Mouse (Mus musculus) gastrocnemius, postnatal 14 days (tissue): ENCODE data around the gene Procr. TPM values are rescaled to one million over a fixed set of nuclear protein-coding genes. Genes with fewer than 3 reads are reported as not detected.

Experiments used
- DNase-seq: peaks from one replicate; pipeline ENCODE4 v3.0.0; 2021; ENCODE audit warnings: mixed read lengths
- intact Hi-C: fragments of 180-260 bp; cut with DNase I; formaldehyde crosslinking; loops from one replicate; pipeline ENCODE4 v1.15.1; 2025; ENCODE audit warnings: low total_unique reads
- total RNA-seq, 2 experiments: library from RNA; stranded (reverse); gene quantifications; 2 replicates each; pipeline ENCODE4 v1.2.3; 2021

Procr gene
- total RNA-seq, 2 experiments from 2014 or later, result 10.3 to 12.7 TPM

DNA sequence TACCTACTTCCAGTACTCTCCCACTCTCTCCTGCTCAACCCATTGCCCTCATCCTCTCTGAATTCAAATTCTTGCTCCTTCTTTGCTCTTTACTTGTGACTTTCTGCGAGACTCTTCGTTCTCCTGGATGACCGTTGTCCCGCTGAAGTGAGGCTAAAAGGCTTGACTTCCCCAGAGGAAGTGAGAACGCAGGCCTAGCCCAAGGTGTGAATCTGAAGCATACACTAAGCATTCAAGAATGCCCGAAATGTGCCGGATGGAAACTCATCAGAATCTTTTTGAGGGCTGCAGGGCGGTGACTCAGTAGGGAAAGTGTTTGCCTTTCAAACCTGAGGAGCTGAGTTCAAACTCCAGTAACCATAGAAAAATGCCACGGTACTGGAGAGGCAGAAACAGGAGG, 7.6 kb upstream of the Procr start:
- intact Hi-C loops, result no loop called here
- no peak for DNase-seq

DNA sequence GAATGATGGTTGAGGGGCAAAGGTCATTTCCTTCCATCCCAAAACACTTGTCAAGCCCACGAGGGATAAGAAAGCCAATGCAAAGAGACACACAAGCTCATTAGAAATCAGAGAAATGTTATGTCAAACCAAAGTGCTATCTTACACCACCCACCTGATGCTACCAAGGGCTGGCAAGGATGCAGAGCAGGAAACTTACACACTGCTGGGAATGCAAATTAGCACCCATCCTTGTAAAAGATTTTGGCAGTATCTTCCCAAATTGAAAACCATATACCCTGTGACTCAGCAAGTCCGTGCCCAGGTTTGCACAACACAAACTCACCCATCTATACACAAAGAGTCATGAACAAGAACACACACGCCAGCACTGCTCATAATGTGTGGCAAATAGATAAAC, 5.4 kb upstream of the Procr start:
- DNase-seq, result no peak
- intact Hi-C loops, result no loop called here

DNA sequence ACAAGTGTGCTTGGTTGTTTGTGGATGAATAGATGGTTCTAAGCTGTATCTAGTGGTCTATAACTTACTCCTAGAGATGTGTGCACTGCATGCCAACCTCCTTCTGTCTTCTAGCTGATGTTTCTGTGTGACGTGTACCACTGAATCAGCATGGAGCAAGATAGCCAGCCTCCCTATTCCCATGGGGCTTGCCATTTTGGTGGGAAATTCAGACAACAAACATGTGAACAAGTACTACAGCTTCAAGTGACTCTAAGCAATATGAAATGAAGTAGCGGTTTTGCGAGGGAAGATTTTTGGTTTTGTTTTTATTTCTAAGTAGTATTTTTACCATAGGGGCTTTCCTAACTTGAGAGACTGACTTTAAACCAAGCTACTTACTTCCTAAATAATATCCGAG, 1.5 kb upstream of the Procr start:
- intact Hi-C loops, result no loop called here
- no peak for DNase-seq

DNA sequence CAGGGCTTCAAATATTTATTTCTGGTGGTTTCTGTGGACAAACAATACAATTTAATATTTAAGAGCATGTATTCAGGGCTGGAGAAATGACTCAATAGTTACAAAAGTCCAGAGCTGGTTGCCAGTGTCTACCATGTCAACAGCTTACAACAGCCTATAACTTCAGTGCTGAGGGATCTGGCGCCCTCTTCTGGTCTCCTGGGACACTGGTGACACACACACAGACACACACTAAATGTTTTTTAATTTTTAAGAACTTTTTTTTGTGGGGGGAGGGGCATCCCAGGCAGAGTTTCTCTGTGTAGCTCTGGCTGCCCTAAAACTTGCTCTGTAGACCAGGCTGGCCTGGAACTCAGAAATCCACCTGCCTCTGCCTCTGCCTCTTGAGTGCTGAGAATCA, 4.8 kb downstream of the Procr start:
- intact Hi-C loops, result no loop called here
- DNase-seq, result peak; percentile 57

DNA sequence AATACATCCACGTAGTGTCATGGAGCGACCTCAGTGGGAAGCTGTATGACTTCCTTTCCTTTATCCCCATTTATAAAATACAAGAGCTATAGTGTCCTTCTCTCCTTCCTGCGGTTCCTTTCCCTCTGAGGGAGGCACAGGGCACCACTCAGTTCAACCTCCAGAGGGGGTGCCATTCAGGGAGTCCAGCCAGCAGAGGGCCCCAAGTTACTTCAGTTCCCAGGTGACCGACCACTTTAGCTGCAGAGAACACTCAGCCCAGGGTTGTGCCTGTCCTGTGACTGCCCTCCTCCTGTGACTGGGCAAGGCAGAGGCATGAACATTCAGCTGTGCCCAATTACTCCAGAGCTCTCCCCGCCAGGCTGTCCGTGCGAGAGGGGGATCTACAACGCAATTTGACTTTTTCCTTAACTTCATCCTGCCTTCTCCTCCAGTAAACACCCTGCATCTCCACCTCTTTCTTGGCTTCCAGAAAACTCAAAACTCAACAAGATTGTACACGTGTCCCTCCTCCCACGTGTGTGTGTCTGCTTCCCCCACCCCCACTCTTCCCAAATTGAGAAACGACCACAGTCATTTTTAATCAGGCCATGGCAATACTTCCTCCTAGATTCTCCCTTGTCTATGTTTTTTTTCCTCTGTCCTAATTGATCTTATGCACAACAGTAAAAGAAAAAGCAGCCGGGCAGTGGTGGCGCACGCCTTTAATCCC, 6.1 kb downstream of the Procr start:
- DNase-seq, result no peak
- intact Hi-C loops, result no loop called here

DNA sequence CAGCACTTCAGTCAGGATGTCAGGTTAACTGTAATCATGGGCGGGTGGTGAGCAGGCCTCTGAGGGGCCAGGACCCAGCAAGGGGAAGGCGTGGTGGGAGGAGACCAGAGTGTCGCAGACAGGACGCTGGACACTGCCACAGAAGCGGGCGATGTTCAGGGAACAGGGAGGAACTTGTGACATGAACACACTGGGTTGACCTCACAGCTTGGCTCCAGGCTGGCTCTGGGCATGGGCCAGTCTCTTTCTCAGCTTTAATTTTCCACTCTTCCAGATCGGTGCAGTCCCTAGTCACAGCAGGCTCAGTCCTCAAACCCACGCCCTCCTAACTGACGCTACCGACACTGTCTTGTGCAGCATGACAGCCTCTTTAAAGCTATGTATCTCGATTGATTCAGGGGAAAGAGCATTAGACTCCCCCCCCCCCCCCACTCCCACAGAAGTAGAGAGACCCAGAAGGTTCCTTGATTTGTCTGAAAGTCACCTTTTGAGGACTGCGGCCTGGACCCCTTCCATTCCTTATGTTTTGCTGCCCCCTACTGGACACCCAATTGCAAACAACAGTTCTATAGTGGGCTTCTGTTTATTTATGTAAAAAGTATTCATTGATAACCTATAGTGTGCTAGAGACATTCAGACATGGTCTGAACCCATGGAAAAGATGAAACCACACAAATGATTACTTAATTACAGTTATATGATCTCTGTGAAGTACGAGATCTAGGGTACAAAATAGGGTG, 13.9 kb downstream of the Procr start:
- intact Hi-C loops, result loop anchor here (5.0 kb wide), 2 partner anchors 68 to 93 kb away; no protein-coding TSS in a partner anchor
- peak; percentile 63 for DNase-seq

DNA sequence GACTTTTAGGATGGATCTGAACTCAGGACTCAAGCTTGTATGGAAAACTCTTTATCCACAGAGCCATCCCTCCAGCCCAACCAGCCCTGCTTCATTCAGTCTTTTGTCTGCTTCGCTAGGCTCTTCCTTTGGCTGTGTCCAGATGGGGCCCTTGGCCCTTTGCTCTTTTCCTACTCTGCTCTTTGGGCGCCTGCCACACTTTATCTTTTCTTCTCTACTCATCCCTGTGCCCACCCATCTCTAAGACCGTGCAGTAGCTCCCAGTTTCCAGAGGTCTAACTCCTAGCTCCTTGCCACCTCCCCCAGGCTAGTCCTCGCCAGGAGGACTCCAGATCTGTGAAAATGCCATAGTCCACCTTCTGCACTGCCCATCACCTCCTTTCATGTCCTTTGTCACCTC, 22.7 kb downstream of the Procr start:
- DNase-seq, result no peak
- intact Hi-C loops, result no loop called here

DNA sequence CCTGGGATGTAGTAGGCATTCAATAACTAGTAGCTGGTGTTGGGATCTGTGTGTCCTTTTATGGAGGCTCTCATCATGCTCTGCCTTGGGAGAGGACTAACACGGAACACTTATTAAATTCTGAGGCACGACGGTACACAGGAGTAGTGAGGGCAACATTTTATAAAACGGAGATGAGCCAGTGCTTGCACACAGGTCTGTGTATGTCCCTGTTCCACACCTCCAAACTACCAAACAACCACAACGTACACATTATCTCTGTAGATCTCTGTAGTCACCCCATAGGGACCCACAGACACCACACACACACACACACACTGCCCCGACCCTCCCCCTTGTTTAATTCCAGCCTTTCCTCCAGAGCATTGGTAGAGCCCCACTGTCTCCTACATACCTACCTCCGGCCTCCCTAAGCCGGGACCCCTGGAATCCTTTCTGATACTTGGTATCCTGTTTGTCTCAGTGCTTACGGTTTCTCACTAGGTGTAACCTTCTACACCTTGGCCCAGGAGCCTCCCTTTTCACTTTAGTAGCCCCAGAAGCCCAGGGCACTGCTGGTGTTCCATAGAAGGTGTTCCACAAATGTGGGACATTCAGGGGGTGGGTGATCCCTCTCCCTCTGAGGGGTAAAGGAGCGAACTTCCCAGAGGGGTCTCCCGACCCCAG, 23.5 kb downstream of the Procr start:
- no peak for DNase-seq
- intact Hi-C loops, result no loop called here

DNA sequence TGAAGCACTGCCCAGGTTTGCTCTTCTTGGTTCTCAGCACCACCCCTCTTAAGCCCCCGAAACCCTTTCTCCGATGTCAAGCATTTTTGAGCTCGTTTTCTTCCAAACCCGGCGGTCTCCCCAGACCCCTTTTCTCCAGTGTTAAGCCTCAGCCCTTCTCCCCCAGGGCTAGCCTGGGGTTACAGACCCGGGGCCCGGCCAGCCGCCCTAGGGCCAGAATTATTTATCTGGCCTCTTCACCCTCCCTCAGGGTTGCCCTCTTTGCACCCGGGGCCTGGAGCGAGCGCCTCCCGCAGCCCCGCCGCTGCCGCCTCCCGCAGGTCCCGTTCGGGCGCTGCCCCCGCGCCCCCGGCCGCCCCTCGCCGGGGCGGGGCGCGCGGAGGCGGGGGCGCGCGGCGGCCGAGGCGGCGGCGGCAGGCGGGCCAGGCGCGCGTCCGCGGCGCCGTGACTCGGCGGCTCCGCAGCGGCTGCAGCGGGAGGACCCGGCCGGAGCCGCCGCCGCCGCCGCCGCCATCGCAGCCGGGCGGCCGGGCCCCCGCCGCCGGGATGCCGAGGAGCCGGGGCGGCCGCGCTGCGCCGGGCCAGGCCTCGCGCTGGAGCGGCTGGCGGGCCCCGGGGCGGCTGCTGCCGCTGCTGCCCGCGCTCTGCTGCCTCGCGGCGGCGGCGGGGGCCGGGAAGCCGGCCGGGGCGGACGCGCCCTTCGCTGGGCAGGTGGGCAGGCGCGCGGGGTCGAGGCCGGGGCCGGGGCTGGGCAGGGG, 24.2 kb downstream of the Procr start, which contains the start of gene Mmp24:
Gene Mmp24, plus strand, starts transcription at position 416 of the 758 bp plus-strand sequence.
- intact Hi-C loops, result no loop called here
- DNase-seq, result no peak

DNA sequence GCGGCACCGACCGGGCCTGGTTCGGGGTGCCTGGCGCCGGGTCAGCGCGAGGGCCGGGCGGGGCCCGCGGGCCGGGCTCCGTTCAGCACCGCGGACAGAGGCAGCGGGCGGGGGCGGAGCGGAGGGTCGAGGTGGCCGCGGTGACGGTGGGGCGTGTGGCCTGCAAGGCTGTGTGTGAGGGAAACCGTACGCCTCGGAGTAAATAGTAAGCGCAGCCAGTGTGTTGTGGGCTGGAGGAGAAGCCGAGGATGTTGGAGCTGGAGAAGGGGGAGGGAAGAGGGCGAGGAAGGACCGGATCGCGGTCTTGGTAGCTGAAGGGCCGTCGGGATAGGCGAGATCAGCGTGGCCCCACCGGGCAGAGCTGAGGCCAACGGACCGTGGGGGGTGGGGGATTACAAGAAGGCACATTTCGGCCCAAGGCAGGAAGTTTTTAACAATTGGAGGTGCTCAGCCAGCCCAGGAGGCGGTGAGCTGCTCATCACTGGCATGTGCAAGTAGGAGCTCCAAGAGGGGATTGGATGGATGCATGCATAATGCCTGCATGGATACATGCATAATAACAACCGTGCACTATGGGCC, 24.9 kb downstream of the Procr start:
- peak; percentile 62 for DNase-seq
- intact Hi-C loops, result no loop called here

DNA sequence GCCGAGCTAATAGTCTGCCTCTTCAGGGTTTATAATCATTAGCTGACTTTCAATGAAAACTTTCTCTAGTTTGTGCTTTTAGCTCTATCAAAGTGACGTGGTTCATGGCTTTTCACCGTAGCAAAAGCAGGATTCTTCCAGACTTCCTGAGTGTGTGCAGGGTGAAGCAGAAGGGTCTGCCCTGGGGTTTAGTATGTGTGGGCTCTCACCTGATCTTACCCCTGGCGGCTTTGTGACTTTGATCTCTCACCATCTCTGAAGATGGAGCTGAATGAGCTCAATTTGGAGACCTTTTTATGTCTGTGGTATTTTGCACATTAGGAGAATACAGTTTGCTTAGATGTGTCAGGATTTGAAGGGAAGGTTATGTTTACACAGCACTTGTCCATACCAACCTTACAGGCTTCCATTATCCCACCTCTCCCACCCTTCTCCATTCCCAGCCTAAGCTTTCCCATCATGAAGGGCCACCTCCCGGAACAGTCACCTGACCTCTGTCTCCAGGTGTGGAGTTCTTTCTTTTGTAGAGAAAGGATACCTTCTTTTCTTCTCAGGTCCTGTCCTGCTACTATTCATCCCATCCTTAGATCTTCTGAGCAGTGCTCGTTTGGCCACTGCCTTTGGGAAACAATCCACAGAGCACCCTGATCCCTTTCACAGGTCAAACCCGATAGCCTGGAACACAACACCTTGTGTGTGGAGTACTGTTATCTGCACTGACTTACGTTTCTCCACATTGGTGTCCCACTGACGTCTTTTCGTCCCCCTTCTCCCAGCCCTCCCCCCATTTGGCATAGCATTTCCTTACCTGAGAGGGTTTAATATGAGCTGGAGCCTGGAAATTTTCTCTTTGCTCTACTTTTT, 26.1 kb downstream of the Procr start:
- no peak for DNase-seq
- intact Hi-C loops, result no loop called here

DNA sequence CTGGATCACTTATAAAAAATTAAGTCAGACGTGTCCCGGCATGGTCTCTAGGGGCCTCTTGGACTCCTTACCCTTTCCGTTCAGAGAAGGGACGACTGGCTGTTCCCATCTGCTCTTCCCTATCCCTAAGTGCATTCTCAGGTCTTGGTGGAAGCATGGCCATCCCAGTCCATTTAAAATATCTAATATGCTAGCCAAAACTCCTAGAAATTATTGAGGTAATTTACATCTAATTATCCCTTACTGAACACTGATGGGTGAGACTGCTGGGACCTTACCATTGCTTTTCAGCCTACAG, 26.7 kb downstream of the Procr start:
- intact Hi-C loops, result no loop called here
- DNase-seq, result no peak

DNA sequence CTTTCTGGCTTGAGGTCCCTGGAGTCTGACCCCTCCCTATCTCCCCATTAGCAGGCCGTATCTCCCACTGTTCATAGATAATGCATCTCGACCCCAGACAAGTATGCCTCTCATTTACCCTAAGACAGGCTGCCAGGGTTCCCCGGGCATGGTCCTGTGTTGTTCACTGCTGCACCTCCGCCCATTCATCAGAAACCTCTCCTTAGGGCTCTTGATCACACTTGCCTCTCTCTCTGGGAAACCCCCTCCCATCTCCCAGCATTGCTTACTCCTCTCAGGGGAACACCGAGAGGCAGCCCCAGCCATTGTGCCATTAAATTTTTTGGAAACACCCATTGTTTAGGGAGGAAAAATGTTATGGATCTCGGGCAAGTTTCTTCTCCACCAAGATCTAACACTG, 27.1 kb downstream of the Procr start:
- intact Hi-C loops, result no loop called here
- no peak for DNase-seq

DNA sequence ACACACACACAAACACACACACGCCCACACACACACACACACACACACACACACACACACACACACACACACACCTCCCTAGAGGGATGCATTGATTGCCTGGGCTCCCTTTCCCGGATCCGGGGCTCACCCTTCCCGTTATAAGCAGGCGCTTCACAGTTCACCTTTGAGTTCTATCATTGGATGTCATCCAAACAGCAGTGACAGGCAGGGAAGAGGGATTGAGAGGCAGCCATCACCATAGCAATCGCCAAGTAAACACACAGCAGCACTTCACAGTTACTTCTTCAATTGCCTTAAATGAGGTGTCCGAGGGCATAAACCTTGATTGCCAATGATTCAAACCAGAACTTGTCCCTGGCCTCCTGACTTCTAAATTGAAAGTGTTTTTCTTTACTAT, 28.1 kb downstream of the Procr start:
- DNase-seq, result no peak
- intact Hi-C loops, result no loop called here

DNA sequence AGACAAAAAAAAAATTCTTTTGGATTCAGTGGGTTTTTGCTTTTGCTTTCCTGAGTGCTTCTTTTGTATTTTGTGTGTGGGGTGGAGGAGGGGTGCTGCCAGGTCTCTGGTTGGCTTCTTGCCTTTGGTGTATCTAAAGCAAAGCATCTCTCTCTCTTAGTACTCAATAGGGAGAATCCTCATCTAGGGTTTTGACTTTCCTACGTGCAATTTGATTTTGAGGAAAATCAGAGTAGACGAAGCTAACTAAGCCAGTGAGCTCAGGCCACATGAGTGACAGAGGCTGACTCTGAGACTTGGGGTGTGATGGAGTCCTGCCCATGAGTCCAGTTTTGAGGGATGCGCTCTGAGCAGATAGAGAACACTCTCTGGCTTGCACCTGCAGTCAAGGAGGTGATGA, 28.6 kb downstream of the Procr start:
- intact Hi-C loops, result no loop called here

DNA sequence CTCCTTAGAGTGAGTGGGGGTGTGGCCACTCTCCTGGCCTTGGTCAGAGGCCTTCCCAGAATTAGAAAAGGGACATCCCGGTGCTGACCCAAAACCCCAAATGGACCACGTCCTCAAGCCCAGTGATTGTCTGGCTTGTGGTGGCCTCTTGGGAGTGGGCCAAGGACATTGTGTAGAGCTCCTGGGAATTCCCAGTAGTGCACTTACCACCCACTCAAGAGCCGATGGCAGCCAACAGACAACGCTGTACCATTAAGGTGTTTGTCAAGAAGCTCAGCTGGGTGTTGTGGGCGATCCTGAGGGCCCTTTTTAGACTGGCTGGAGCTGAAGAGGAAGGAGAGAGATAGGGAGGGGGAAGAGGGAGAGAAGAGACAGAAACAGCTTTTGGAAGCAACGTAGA, 33.6 kb downstream of the Procr start:
- DNase-seq, result no peak
- intact Hi-C loops, result no loop called here

More for the DNA sequence above, 28.6 kb downstream of the Procr start:
- DNase-seq, result no peak

DNA sequence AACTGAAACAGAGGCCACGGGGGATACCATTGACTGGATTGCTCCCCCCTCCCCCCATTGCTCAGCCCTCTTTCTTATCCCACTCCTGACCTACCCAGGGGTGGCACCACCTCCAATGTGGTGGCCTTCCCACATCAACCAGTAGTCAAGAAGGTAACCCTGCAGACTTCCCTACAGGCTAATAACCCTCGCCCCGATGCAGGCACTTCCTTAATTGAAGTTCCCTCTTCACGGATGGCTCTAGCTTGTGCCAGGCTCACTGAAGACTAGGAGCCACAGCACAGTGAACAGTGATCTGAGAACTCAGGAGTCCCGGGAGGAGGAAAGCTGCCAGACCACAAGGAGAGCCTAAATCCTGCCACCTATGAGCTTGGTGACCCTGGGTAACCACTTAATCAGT, 36.0 kb downstream of the Procr start:
- no peak for DNase-seq
- intact Hi-C loops, result no loop called here

DNA sequence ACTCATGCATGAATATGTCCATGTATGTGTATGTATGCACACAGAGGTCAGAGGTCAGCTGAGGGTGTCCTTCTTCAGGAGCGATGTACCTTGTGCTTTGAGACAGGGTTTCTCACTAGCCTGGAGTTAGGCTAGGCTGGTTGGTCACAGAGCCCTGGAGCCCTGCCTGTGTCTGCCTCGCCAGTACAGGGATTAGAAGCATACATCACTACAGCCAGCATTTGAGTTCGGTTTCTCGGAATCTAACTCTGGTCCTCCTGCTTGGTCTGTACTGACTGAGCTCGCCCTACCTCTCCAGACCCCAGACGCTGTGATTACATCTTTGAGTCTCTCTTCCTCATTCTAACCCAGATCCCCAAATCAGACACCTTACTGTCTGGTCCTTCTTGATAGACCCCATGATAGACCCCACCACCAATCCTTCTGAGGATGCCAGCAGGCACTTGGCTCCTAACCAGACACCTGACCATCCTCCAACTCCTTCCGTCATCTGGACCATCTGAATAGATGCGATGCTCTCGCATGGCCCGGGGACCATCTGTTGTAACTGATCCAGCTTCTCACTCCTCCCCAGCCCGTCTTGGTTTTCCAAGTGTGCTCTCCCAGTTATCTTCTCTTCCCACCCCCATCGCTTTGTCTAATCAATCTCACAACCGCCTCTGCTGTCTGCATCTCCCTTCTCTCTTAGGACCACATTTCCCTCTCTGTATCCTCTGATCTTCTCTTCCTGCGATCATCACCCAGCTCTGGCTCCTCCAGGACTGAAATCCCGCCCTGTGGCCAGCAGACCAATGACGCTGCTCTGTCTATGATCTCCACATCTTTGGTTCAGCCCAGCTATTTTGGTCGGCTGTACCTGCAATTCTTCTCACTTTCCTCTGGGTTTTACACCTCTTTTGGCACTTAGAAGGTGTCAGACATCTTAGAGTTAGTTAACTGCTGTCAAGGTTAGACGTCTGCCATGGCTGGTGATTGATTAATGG, 37.3 kb downstream of the Procr start:
- no peak for DNase-seq
- intact Hi-C loops, result no loop called here
